Mouse (Mus musculus) myocyte (in vitro differentiated cells): ENCODE data around the gene Faiml. TPM values are rescaled to one million over a fixed set of nuclear protein-coding genes. Genes with fewer than 3 reads are reported as not detected.
A peak's percentile ranks its signal among the peaks of the same experiment; 100 is the strongest.

Source experiments
- H3K27me3 ChIP-seq: one replicate; pipeline ENCODE4 v1.6.1; 2011; ENCODE audit not compliant: control insufficient read depth, insufficient read depth, insufficient read length
- H3K36me3 ChIP-seq: one replicate; pipeline ENCODE4 v1.6.1; 2011; ENCODE audit not compliant: control insufficient read depth, insufficient read depth
- H3K4me2 ChIP-seq: one replicate; pipeline ENCODE4 v1.6.1; 2011; ENCODE audit warnings: low read depth, control low read depth
- H3K4me3 ChIP-seq: one replicate; pipeline ENCODE4 v1.5.1; 2011; ENCODE audit warnings: mild to moderate bottlenecking, control low read depth, moderate library complexity
- H3K79me2 ChIP-seq: one replicate; pipeline ENCODE4 v1.6.1; 2011; ENCODE audit not compliant: control insufficient read depth, insufficient read depth
- H3ac ChIP-seq: one replicate; pipeline ENCODE4 v1.6.1; 2011; ENCODE audit not compliant: control insufficient read depth, insufficient read length
- CEBPB ChIP-seq: IDR thresholded peaks from 2 replicates; pipeline ENCODE4 v1.6.1; 2011; ENCODE audit warnings: mild to moderate bottlenecking, moderate library complexity; ENCODE audit not compliant: poor library complexity, insufficient read depth, severe bottlenecking
- E2F4 ChIP-seq: IDR thresholded peaks from one replicate; pipeline ENCODE4 v1.6.1; 2011; ENCODE audit warnings: mild to moderate bottlenecking, control low read depth, moderate library complexity; ENCODE audit not compliant: insufficient read depth
- MAX ChIP-seq: IDR thresholded peaks from one replicate; pipeline ENCODE4 v1.6.1; 2011; ENCODE audit warnings: low read depth, mild to moderate bottlenecking, control low read depth
- MYOD1 ChIP-seq, 3 experiments: IDR thresholded peaks; one replicate each; pipeline ENCODE4 v1.6.1; 2011; ENCODE audit warnings: control low read depth in 2 of 3, low read depth in 2 of 3, mild to moderate bottlenecking in 2 of 3, moderate library complexity in 1 of 3; ENCODE audit not compliant: insufficient read length in 2 of 3, control insufficient read depth in 1 of 3
- MYOG ChIP-seq, 3 experiments: IDR thresholded peaks; one replicate each; pipeline ENCODE4 v1.6.1; 2011; ENCODE audit warnings: control low read depth in 2 of 3, low read depth in 2 of 3, mild to moderate bottlenecking in 2 of 3; ENCODE audit not compliant: insufficient read length in 2 of 3, control insufficient read depth in 1 of 3, insufficient read depth in 1 of 3
- POLR2A ChIP-seq: IDR thresholded peaks from one replicate; pipeline ENCODE4 v1.6.1; 2011; ENCODE audit warnings: low read depth, mild to moderate bottlenecking, control low read depth, moderate library complexity; ENCODE audit not compliant: insufficient read length
- POLR2AphosphoS2 ChIP-seq: IDR thresholded peaks from one replicate; pipeline ENCODE4 v1.6.1; 2011; ENCODE audit warnings: low read depth, control low read depth; ENCODE audit not compliant: insufficient read length
- REST ChIP-seq: IDR thresholded peaks from one replicate; pipeline ENCODE4 v1.6.1; 2011; ENCODE audit warnings: mild to moderate bottlenecking, control low read depth, moderate library complexity; ENCODE audit not compliant: insufficient read depth, insufficient read length
- SRF ChIP-seq: IDR thresholded peaks from one replicate; pipeline ENCODE4 v1.6.1; 2011; ENCODE audit warnings: low read depth; ENCODE audit not compliant: control insufficient read depth, insufficient read length
- TCF12 ChIP-seq: IDR thresholded peaks from one replicate; pipeline ENCODE4 v1.6.1; 2011; ENCODE audit warnings: mild to moderate bottlenecking, control low read depth; ENCODE audit not compliant: poor library complexity, insufficient read depth, severe bottlenecking
- TCF3 ChIP-seq: IDR thresholded peaks from one replicate; pipeline ENCODE4 v1.6.1; 2011; ENCODE audit warnings: low read depth, control low read depth; ENCODE audit not compliant: insufficient read length
- USF1 ChIP-seq: IDR thresholded peaks from one replicate; pipeline ENCODE4 v1.6.1; 2011; ENCODE audit warnings: low read depth, mild to moderate bottlenecking, control low read depth, moderate library complexity
- polyA plus RNA-seq: library from polyadenylated mRNA; unstranded; fragments of >200 nt; fragmentation: generic; extraction: Trizol; gene quantifications from one replicate; pipeline ENCODE4 v1.2.1, GENCODE M21; 2012; ENCODE audit warnings: missing spikeins

Gene Faiml
- polyA plus RNA-seq, 1 experiment, result not detected

DNA sequence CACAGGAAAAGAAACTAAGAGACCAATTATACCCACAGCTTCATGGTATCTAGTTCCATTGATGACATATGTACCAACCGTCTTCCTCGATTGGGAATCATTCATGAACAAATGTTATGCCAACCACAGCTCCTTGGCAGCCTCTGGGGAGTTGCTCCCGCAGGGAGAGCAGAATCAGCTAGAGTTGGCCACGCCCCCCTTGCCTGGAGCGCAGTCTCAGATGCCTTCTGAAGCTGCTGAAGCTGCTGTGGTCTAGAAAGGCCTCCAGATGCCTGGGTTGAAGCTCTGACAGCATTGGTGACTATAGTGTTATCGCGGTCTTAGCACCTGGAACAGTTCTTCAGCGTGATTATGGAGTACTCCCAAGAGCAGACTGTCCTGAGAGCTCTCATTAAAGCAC, 11.3 kb upstream of the Faiml start:
- no peak overlapping the region for H3K4me3 ChIP-seq
- no peak overlapping the region for H3K4me2 ChIP-seq
- no peak overlapping the region for H3ac ChIP-seq
- no peaks in the 10 kb centered on the region for H3K36me3 ChIP-seq
- no peaks in the 10 kb centered on the region for H3K79me2 ChIP-seq
- TF ChIP-seq REST (no peak), CEBPB (no peak), SRF (no peak), USF1 (no peak), MYOD1 (IDR thresholded peaks at IDR 0.05; ENCODE audit: control insufficient read depth in 1 of 3, insufficient read length in 2 of 3, low read depth in 2 of 3) (no peak)
- H3K27me3 ChIP-seq, result no peaks in the 10 kb centered on the region

DNA sequence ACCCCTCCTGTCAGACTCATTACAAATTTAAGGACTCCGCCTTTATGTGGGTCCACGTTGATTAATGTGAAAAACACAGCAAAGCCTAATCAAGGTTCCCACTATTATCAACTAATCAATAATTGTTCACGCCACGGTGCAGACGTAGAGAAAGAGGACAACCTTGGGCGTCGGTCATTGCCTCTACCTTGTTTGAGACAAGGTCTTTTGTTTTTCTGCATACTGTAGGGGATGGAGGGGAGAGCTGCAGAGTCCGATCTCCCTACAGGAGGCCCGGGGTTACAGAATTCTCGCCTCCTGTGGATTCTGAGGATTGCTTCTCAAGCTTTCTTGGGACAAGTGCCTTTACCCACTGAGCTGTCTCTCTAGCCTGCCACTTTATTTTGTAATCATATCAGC, 6.9 kb upstream of the Faiml start:
- H3K4me3 ChIP-seq, result peak overlapping the region; percentile 78
- TF ChIP-seq MYOD1 (IDR thresholded peaks at IDR 0.05; ENCODE audit: control insufficient read depth in 1 of 3, insufficient read length in 2 of 3, low read depth in 2 of 3) (no peak), TCF3 (no peak), USF1 (no peak), POLR2A (no peak), MYOG (IDR thresholded peaks at IDR 0.05; ENCODE audit: control insufficient read depth in 1 of 3, insufficient read depth in 1 of 3, insufficient read length in 2 of 3, low read depth in 2 of 3) (no peak), CEBPB (no peak), MAX (no peak), TCF12 (no peak), SRF (no peak), E2F4 (no peak), REST (no peak), POLR2AphosphoS2 (no peak)
- H3K4me2 ChIP-seq, result peak overlapping the region; percentile 85
- H3K27me3 ChIP-seq, result no peaks in the 10 kb centered on the region
- no peaks in the 10 kb centered on the region for H3K79me2 ChIP-seq
- H3ac ChIP-seq, result peak overlapping the region; percentile 56
- no peaks in the 10 kb centered on the region for H3K36me3 ChIP-seq

DNA sequence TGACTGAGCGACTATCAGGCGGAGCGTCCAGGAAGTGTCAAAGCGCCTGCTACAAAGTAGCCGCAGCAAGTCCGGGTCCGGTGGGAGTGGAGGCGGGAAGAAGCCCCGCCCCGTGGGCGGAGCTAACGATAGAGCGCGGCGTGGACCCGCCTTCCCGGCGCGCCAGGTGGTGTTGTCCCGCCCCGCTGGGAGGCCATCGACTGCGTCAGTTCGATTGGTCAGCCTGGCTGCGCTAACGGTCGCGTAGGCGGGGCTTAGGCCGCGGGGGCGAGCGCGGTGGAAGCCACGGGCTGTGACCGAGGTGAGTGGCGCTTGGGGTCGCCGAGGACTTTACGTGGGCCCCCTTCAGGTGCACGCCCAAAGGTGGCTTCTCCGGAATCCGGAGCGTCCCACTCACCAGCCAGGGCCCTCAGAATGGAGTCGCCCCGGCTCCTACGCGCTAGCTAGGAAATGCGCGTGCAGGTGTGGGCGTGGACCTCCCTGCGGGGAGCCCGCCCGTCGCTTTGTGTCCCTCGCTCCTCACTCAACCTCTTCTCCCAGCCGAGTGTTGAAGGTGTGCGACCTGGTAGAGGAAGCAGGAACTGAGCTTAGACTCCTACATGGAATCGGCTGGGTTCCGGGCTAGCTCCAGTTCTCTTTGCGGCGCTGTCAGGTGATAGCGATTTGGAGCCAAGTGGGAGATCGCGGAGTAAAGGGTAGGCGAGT, 6.3 kb upstream of the Faiml start, which contains the start of gene Cep70:
Cep70 (plus strand) TSS at position 178 of the 705 bp plus-strand sequence.
- H3ac ChIP-seq, result peak within 1 kb of the TSS; percentile 56
- H3K4me2 ChIP-seq, result peak within 1 kb of the TSS; percentile 99
- no peaks in the 10 kb centered on the region for H3K27me3 ChIP-seq
- peak within 1 kb of the TSS; percentile 78 for H3K4me3 ChIP-seq
- no peaks in the 10 kb centered on the region for H3K36me3 ChIP-seq
- H3K79me2 ChIP-seq, result no peaks in the 10 kb centered on the region
- TF ChIP-seq SRF (peak; percentile 39), MYOG (IDR thresholded peaks at IDR 0.05; ENCODE audit: control insufficient read depth in 1 of 3, insufficient read depth in 1 of 3, insufficient read length in 2 of 3, low read depth in 2 of 3) (peak in 2 of 3 experiments; percentile 65 to 81), MAX (no peak), USF1 (no peak), POLR2AphosphoS2 (peak; percentile 87), TCF3 (no peak), CEBPB (no peak), POLR2A (peak; percentile 93), E2F4 (peak; percentile 6), MYOD1 (IDR thresholded peaks at IDR 0.05; ENCODE audit: control insufficient read depth in 1 of 3, insufficient read length in 2 of 3, low read depth in 2 of 3) (peak in 2 of 3 experiments; percentile 71 to 92)

DNA sequence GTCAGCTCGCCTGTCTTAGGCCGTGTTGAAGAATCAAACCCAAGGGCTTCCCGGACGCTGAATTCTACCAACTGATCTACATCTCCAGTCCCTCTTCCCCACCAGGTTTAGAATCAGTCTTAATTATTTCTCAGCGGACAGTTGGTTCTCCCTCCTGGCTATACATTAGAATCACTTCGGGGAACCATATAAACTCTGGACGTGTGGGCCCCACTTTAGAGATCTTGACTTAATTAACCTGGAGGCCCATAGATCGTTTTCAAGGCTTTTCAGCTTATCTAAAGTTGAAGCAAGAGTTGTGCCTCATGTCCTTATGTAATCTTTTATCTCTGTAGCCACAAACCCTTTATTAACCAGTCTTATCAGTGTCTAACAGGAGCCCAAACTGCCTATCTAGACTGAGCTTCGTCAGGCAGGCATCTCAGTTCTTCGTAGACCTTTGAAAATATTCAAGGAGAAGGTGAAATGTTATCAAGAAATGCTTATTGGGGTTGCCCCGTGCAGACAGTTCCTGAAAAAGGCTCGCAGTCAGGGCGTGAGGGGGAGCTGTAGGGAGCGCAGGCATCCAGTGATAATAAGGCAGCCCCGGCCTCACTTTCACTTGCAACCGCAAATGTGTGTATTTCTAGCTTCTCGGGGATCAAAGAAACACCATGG, 5.6 kb upstream of the Faiml start:
- TF ChIP-seq USF1 (no peak), TCF12 (no peak), MAX (no peak), E2F4 (no peak), CEBPB (no peak), MYOD1 (IDR thresholded peaks at IDR 0.05; ENCODE audit: control insufficient read depth in 1 of 3, insufficient read length in 2 of 3, low read depth in 2 of 3) (no peak), POLR2AphosphoS2 (no peak), MYOG (IDR thresholded peaks at IDR 0.05; ENCODE audit: control insufficient read depth in 1 of 3, insufficient read depth in 1 of 3, insufficient read length in 2 of 3, low read depth in 2 of 3) (no peak), SRF (no peak), TCF3 (no peak), POLR2A (no peak), REST (no peak)
- H3K36me3 ChIP-seq, result no peaks in the 10 kb centered on the region
- peak overlapping the region; percentile 56 for H3ac ChIP-seq
- no peaks in the 10 kb centered on the region for H3K27me3 ChIP-seq
- peak overlapping the region; percentile 78 for H3K4me3 ChIP-seq
- H3K4me2 ChIP-seq, result peak overlapping the region; percentile 99
- H3K79me2 ChIP-seq, result no peaks in the 10 kb centered on the region
